12 mouse cellular contexts compared by ENCODE assay signal in genomic region chr19:45317473-45317882, GRCm38 (mm10). TPM values are rescaled to one million over a fixed set of nuclear protein-coding genes. Genes with fewer than 3 reads are reported as not detected.
DNase-seq lines count a peak whose midpoint lies in the region; ATAC-seq and TF ChIP-seq lines count a peak whose summit lies in the region.
"Had no signal": no experiment of that assay in that cellular context is flagged by ENCODE, and none has a peak within 500 bp of the region (broad histone marks: within the 10 kb centered on the region; RNA-seq: fewer than 3 reads in every experiment).

No protein-coding gene starts in this region.

- H3K4me2 ChIP-seq in heart, embryonic 13.5 days, result peak overlapping the region; percentile 30; the same call in 1 of the 2 replicates
- H3K4me2 ChIP-seq in heart, embryonic 11.5 days, result no peak overlapping the region
- peak overlapping the region; percentile 41 for H3K4me2 ChIP-seq in embryonic facial prominence, embryonic 13.5 days
- no peak overlapping the region for H3K4me2 ChIP-seq in limb, embryonic 11.5 days (ENCODE audit: low read depth, severe bottlenecking)
- H3K4me2 ChIP-seq: heart, embryonic 15.5 days had no signal

- no peaks in the 10 kb centered on the region for H3K27me3 ChIP-seq in heart, embryonic 13.5 days (replicated peaks)
- H3K27me3 ChIP-seq in heart, embryonic 11.5 days (ENCODE audit: control insufficient read depth, insufficient read depth, low read length), result no peaks in the 10 kb centered on the region
- H3K27me3 ChIP-seq in ES-Bruce4 (ENCODE audit: control insufficient read depth, insufficient read depth, low read length, poor library complexity, severe bottlenecking), result no peaks in the 10 kb centered on the region
- H3K27me3 ChIP-seq in embryonic facial prominence, embryonic 13.5 days, result peaks cover 8% of the 10 kb centered on the region; the same call in 1 of the 2 replicates
- no peaks in the 10 kb centered on the region for H3K27me3 ChIP-seq in limb, embryonic 11.5 days (ENCODE audit: control insufficient read depth, insufficient read depth, low read length)
- H3K27me3 ChIP-seq: heart, embryonic 15.5 days had no signal

- DNase-seq in limb, embryonic 11.5 days (ENCODE audit: low spot score), result peak; percentile 36
- no peak for DNase-seq in gastrocnemius, postnatal 4 days (ENCODE audit: low spot score in 2 of 2)
- DNase-seq in cerebellum, postnatal 14 days, result no peak
- no peak for DNase-seq in right cerebral cortex, postnatal 36 days (ENCODE audit: low spot score in 2 of 2)
- DNase-seq: adrenal gland, postnatal 36 days; layer of hippocampus, adult 9-11 months; lung, adult 18-20 months had no signal

- H3K27ac ChIP-seq in heart, embryonic 13.5 days (replicated peaks), result no peak overlapping the region
- no peak overlapping the region for H3K27ac ChIP-seq in heart, embryonic 11.5 days (ENCODE audit: low read depth, low read length)
- no peak overlapping the region for H3K27ac ChIP-seq in ES-Bruce4 (ENCODE audit: insufficient read depth, low read length)
- H3K27ac ChIP-seq in embryonic facial prominence, embryonic 13.5 days, result peak overlapping the region; percentile 82
- H3K27ac ChIP-seq in limb, embryonic 11.5 days (replicated peaks; ENCODE audit: low read depth, low read length), result no peak overlapping the region
- H3K27ac ChIP-seq: heart, embryonic 15.5 days had no signal

- H3K9me3 ChIP-seq in heart, embryonic 13.5 days, result no peaks in the 10 kb centered on the region
- H3K9me3 ChIP-seq in heart, embryonic 11.5 days (replicated peaks; ENCODE audit: control insufficient read depth, low read length), result no peaks in the 10 kb centered on the region
- no peaks in the 10 kb centered on the region for H3K9me3 ChIP-seq in ES-Bruce4 (replicated peaks; ENCODE audit: control insufficient read depth, insufficient read depth, low read length, poor library complexity, severe bottlenecking)
- H3K9me3 ChIP-seq in embryonic facial prominence, embryonic 13.5 days, result no peaks in the 10 kb centered on the region
- H3K9me3 ChIP-seq in limb, embryonic 11.5 days (ENCODE audit: control insufficient read depth, low read length), result no peaks in the 10 kb centered on the region
- H3K9me3 ChIP-seq: heart, embryonic 15.5 days had no signal

- TF ChIP-seq EP300 in ES-Bruce4 (IDR thresholded peaks at IDR 0.05; ENCODE audit: insufficient read depth, low read depth, low read length), result 0 out of 2 replicates have a peak, but pooled peaks have one; percentile 11

- 33% methylated on average over 13 of the region's 13 CpGs for WGBS in heart, embryonic 13.5 days
- WGBS in heart, embryonic 11.5 days (ENCODE audit: insufficient replicate concordance), result 35% methylated on average over 13 of the region's 13 CpGs
- 13% methylated on average over 13 of the region's 13 CpGs for WGBS in embryonic facial prominence, embryonic 13.5 days
- WGBS in limb, embryonic 11.5 days, result 37% methylated on average over 13 of the region's 13 CpGs

- TF ChIP-seq CTCF in ES-Bruce4 (IDR thresholded peaks at IDR 0.05; ENCODE audit: low read depth, low read length), result no peak

- TF ChIP-seq POLR2A in ES-Bruce4 (IDR thresholded peaks at IDR 0.05; ENCODE audit: insufficient read depth, low read length), result no peak

- H3K4me3 ChIP-seq in heart, embryonic 13.5 days, result no peak overlapping the region
- H3K4me3 ChIP-seq in heart, embryonic 11.5 days (ENCODE audit: low read depth, low read length), result no peak overlapping the region
- peak overlapping the region; percentile 29 for H3K4me3 ChIP-seq in ES-Bruce4 (ENCODE audit: low read depth, low read length)
- no peak overlapping the region for H3K4me3 ChIP-seq in embryonic facial prominence, embryonic 13.5 days
- H3K4me3 ChIP-seq in limb, embryonic 11.5 days (ENCODE audit: low read depth, low read length), result no peak overlapping the region
- H3K4me3 ChIP-seq: heart, embryonic 15.5 days had no signal

- no peaks in the 10 kb centered on the region for H3K36me3 ChIP-seq in heart, embryonic 13.5 days
- no peaks in the 10 kb centered on the region for H3K36me3 ChIP-seq in heart, embryonic 11.5 days (ENCODE audit: control insufficient read depth, insufficient read depth, low read length)
- H3K36me3 ChIP-seq in ES-Bruce4 (ENCODE audit: control insufficient read depth, insufficient read depth, low read length, poor library complexity, severe bottlenecking), result no peaks in the 10 kb centered on the region
- no peaks in the 10 kb centered on the region for H3K36me3 ChIP-seq in embryonic facial prominence, embryonic 13.5 days
- no peaks in the 10 kb centered on the region for H3K36me3 ChIP-seq in limb, embryonic 11.5 days (ENCODE audit: control insufficient read depth, insufficient read depth, low read length)
- H3K36me3 ChIP-seq: heart, embryonic 15.5 days had no signal

- H3K9ac ChIP-seq in heart, embryonic 13.5 days, result no peak overlapping the region
- H3K9ac ChIP-seq in heart, embryonic 11.5 days (ENCODE audit: low read depth, low read length), result no peak overlapping the region
- H3K9ac ChIP-seq in ES-Bruce4 (ENCODE audit: low read depth, poor library complexity, severe bottlenecking), result peak overlapping the region; percentile 54
- no peak overlapping the region for H3K9ac ChIP-seq in embryonic facial prominence, embryonic 13.5 days
- no peak overlapping the region for H3K9ac ChIP-seq in limb, embryonic 11.5 days (ENCODE audit: low read length)
- H3K9ac ChIP-seq: heart, embryonic 15.5 days had no signal

- no peak for ATAC-seq in heart, embryonic 13.5 days (ENCODE audit: extremely low read depth, insufficient number of reproducible peaks, low FRiP score, low TSS enrichment)
- ATAC-seq in heart, embryonic 11.5 days (replicated peaks; ENCODE audit: insufficient number of reproducible peaks, low FRiP score, low TSS enrichment), result no peak
- ATAC-seq in embryonic facial prominence, embryonic 13.5 days (ENCODE audit: insufficient number of reproducible peaks, insufficient read depth, low FRiP score, low TSS enrichment, low read depth), result no peak
- ATAC-seq in limb, embryonic 11.5 days (ENCODE audit: insufficient number of reproducible peaks, low FRiP score, low TSS enrichment, low read depth), result no peak

- H3K4me1 ChIP-seq in heart, embryonic 13.5 days, result peaks cover 11% of the 10 kb centered on the region
- H3K4me1 ChIP-seq in heart, embryonic 11.5 days (ENCODE audit: control insufficient read depth, insufficient read depth, low read length), result 0 out of 2 replicates have a peak, but pooled peaks cover 7% of the 10 kb centered on the region
- no peaks in the 10 kb centered on the region for H3K4me1 ChIP-seq in ES-Bruce4 (ENCODE audit: control insufficient read depth, insufficient read depth, low read length)
- peaks cover 24% of the 10 kb centered on the region for H3K4me1 ChIP-seq in embryonic facial prominence, embryonic 13.5 days
- 0 out of 2 replicates have a peak, but pooled peaks cover 6% of the 10 kb centered on the region for H3K4me1 ChIP-seq in limb, embryonic 11.5 days (ENCODE audit: control insufficient read depth, insufficient read depth, low read length)
- H3K4me1 ChIP-seq: heart, embryonic 15.5 days had no signal

RNA-seq across cellular contexts. Expression of gene Btrc, which starts 46.1 kb away (rescaled TPM):
- polyA plus RNA-seq in heart, embryonic 13.5 days (2015; fragmentation: Nextera tagmentation; extraction: Ambion mirVana), result 34.2 and 37.9 TPM in 2 replicates
- polyA plus RNA-seq in heart, embryonic 11.5 days (2014; fragmentation: Nextera tagmentation; extraction: Ambion mirVana), result 46.0 and 49.3 TPM in 2 replicates
- 38.9 and 39.1 TPM in 2 replicates for polyA plus RNA-seq in ES-Bruce4 (2011; ENCODE audit: insufficient read depth, insufficient read length, low read depth, missing spikeins)
- 48.1 and 54.7 TPM in 2 replicates for polyA plus RNA-seq in embryonic facial prominence, embryonic 13.5 days (2015; fragmentation: Nextera tagmentation; extraction: Ambion mirVana)
- 52.4 and 56.1 TPM in 2 replicates for polyA plus RNA-seq in limb, embryonic 11.5 days (2014; fragmentation: Nextera tagmentation; extraction: Ambion mirVana)
- total RNA-seq in gastrocnemius, postnatal 4 days (2021), result 10 to 100 TPM; 39.6 to 43.8 TPM

Comparison
In these comparisons a context has a peak if more than half of its experiments do, and no peak if none do; other contexts are left out.
1. H3K4me2 ChIP-seq: peak in heart, embryonic 13.5 days (single experiment) and embryonic facial prominence, embryonic 13.5 days (single experiment); none in heart, embryonic 11.5 days (single experiment) and limb, embryonic 11.5 days (single experiment).